Mouse (Mus musculus) ovary, postnatal 14 days (tissue): Measurements from ENCODE around the gene Fam104a.

Experiments used
- DNase-seq: peaks from one replicate; pipeline ENCODE4 v3.0.0; 2022; ENCODE audit warnings: low spot score

The Fam104a gene

DNA sequence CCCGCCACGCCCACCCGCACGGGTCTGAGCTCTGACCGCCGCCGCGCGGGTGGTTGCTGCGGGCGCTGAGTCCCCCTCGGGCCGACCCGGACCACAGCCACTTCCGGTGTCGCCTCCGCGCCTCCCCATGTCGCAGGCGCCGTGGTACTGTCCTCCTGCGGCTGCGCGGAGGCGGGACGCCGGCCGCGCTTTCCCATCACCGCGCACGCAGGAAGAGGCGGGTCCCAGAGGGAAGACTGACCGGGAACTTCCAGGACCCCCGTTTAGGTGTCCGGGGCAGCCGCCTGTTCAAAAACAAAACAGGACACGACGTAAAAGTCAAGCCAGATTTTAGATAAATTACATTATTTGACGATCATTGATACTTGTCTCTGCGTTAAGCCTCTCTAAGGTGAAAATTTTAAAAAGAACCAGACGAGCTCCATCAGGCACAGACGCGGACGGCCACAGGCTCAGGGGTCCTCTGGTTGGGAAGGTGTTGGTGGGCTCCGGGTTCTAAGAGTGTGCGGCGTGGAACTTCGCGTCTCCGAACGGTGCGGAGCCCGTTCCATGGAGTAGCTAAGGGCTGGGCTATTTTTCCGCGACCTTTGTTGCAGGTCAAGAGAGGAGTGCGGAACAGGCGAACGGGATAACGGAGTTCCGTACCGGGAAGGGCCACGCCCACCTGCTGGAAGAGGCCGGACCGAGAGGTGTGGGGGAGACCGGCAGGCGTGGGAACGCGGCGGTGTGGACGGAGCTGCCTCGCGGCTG lies at the start of gene Fam104a, which contains the start of gene D11Wsu47e:
TSS of gene Fam104a (minus strand) at position 199 of the 750 bp plus-strand sequence.
TSS of gene D11Wsu47e (plus strand) at position 456 of the 750 bp plus-strand sequence.
- DNase-seq: peak; percentile 94

DNA sequence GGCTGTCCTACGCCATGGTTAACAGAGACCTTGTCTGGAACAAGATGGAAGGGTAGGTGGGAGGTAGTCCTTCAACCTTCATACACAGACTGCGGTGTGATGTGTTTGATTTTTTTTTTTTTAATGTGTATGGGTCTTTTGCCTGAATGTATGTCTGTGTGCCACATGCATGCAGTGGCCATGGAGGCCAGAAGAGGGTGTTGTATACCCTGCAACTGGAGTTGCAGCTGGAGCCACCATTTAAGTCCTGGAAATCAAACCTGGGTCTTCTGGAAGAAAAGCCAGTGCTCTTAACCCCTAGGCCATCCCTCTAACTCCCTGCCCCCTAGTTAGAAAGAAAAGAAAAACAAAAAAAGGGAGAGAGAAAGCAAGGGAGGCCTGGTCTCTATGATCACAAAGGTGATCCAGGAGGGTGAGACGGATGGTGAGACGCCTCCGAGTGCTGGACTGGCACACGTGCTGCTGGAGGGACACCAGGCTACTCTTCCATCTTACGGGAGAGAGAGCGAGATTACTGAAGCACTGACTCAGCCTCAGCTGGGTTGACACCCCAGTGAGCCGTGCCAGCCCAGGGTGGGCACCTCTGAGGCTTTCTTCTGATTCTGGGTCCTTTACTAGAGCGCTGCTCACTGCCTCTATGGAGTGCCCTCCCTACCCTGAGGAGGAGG lies 48.1 kb upstream of the Fam104a start:
- no peak for DNase-seq

DNA sequence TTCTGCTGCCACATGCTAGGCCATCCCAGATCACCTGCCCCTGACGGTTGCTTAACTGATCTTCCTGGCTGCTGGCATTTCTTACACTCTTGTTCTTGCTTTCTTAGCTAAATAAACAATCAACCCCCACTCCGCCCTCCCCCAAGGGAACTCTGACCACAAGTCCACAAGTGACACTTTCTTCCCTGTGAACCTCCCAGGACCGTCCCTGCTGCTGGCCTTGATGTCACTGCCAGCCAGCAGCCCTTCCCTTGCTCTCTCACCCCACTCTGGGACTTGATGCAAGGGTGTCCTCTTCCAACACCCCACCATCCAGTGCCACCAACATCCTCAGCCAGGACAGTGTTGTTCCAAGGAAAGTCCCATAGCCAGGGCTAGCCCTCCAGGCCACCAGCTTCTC lies 46.9 kb upstream of the Fam104a start:
- no peak for DNase-seq

DNA sequence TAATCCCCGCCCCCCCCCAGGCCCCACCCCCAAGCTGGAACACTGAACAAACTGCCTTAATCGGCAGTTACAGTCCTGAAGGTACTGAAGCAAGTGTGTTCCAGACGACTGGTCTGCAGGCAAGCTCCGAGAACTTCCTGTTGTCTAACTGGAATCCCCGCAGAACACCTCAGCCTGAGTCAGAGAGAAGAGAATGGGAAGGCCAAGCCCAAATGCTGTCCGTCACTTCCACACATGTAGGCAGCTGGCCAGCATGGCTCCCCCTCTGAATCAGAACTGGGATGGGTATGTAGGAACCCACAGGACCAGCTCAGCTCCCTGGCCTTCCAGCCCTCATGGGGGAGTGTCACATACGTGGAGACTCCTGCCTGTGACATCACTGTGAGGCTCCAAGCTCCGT lies 46.0 kb upstream of the Fam104a start:
- DNase-seq: no peak

DNA sequence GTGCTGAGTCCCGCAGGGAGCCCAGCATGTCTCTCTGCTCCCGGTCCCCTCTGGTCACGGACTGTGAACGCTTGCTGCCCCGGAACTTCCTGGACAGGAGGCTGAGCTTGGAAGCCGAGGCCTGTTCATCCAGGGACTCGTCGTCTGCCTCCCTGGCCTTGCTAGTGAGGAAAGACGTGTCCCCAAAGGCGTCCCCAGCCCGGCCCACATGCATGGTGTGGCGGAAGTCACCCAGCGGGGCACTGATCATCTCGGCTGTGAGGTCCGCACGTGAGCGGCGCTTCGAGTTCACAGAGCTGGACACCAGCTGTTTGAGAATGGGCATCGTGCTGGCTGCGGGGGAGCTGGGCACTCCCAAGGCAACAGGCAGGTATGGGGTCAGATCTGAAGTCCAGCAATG lies 45.3 kb upstream of the Fam104a start:
- no peak for DNase-seq

DNA sequence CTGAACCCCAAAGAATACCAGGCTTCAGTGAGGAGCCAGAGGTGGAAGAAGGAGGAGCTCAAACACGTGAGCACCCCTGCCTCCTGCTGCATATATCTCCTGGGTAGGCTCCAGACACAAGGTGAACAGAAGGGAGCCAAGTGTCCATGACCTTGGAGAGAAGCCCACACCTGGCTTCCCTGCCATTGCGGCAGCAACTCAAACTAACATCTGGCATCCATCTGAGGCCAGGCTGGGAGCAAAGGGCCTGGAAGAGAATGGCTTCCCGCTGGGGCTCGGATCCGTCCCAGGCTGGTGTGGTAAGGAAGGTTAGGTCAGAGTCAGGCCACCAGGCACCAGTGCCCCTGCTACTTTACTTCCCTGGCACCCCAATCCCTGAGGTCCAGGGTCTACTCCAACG lies 44.0 kb upstream of the Fam104a start:
- DNase-seq: no peak

DNA sequence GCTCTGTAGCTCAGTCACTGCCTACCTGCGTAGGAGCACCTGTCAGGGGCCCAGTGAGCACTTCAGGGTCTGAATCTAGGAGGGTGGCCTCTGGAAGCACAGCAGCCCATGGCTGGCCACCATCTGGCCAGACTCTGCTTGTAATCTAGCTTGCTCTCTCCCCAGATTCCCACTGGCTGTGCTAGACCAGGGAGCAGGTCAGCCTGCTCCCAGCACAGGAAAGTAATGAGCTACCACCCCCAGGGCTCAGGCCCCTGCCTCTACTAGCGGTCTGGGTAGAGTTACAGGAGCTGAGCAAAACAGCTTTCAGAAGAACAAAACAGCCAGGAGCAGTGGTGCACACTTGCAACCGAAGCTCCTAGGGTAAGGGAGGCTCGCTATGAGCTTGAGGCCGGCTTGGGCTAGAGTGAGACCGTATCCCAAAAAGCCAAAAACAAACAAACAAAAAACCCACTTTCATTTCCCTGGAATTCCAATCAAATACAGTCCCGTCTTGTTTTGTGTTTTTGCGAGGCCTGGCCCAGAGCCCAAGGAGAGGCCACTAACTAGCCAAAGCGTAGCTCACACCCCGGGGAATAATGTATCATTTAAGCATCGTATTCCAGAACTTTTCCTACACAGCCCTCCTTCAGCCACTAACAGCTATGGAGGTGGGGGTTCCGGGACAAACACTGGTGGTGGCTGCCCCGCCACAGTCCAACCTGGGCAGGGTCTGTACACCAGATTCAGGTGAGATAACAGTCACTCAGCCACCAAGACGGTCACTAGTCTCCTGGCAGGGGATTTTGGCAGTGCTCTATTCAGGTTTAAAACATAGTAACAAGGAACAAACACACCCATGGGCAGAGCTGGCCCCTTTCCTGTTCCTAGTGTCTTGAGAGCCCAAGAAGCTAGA lies 43.3 kb upstream of the Fam104a start:
- DNase-seq: no peak

DNA sequence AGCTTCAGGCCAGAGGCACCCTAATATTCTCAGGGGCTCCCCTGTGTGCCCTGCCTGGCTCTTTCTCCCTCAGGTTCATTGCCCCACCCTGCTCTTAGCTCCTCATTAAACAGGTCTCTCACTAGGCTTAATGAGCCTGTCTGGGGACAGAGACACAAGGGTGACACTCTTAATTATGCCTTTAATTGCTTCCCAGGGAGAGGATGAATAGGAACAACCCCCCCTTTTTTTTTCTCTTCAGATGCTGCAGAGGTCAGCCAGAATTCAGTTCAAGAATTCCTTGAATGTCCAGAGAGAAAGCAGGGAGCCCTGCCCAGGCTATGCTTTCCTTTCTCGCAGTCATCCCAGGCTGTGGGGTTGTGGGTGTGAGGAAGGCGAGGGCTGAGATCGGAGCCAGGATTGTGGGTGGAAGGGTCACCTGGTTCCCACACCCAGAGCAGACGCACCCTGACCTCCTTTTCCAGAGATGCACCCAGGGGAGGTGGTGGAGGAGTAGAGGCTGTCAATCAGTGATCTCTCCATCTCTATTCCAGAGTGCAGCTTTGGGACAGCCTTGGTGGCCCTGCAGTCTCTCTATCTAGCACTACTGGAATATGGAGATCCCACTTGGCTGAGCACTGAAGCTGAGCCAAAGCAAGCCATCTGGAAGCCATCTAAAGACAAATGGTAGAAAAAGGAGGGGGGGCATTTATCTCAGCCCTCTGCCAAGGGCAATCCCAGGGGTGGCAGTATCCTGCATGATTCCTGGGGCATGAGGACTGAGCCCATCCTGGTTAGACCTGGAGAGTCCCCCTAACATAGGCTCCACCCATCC lies 41.5 kb upstream of the Fam104a start:
- DNase-seq: no peak

DNA sequence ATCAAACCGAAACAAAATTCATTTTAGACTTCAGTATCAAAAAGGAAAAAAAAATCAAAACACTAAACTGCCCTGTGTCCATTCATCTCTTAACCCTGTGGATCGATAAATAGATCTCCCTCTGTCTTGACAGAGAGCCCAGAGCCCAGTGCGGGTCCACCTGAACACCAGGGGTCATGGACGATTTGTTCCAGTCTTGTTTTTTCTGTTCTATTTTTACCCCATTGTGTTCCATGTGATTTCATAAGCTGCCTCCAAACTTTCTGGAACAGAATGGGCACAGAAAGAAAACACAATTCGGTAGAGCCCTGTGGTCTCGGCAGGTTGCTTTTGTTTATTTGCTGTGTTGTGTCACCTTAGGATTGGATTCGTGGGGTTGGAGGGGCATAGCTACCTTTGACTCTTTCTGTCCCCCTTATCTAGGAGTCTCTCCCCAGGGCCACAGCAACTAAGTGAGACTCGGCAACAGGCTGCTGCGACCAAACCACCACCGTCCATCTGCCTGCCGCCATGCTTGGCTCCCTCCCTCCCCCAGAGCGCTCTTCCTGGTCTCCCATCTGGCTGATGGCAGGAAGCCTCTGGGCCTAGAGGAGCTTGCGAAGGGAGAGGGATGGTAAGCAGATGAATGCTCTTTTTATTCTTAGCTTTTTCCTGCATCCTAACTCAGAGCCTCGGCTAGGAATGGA lies 38.6 kb upstream of the Fam104a start:
- no peak for DNase-seq

DNA sequence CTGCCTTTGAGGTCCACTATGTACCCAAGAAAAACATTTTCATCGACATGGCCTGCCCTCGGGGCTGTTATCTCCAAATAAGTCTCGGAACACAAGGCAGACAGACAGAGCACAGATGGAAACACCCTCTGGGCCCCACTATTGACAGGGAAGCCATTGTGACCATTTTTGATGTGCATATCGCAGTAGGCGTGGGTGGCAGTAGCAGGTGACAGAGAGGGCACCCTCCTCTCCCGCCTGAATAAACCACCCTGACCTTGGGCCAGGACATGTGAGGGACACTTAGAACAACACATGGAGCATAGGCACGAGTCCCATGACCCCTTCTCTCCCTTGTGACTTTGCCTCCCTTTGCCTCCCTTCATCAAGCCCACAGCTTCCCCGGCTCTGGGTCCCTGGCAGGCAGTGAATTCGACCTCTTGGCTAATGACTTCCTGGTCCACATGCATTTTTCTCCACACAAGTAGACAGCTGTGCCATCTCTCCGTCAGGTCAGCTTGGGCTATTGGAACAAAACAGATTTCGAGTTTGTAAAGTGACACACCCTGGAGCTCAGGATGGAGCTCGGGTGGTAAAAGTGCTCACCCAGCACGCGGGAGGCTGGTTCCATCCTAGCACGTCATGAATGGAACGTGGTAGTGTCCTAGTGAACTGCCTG lies 33.9 kb upstream of the Fam104a start:
- DNase-seq: no peak

DNA sequence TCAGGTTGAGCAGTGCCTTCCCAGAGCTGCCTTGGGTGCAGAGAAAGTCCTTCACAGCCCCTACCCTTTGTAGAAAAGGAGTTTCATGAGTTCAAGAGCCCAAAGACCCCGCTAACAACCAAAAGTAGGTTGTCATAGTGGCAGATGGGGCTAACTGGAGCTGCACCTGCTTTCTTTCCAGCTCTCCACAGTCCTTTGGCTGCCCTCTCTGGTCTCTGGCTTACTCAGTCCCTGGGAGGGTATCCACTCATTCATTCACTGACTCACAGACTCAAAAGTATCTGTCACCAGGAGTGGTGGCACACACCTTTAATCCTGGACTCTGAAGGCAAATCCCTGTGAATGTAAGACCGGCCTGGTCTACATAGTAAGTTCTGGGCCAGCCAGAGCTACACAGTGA lies 32.2 kb upstream of the Fam104a start:
- no peak for DNase-seq

DNA sequence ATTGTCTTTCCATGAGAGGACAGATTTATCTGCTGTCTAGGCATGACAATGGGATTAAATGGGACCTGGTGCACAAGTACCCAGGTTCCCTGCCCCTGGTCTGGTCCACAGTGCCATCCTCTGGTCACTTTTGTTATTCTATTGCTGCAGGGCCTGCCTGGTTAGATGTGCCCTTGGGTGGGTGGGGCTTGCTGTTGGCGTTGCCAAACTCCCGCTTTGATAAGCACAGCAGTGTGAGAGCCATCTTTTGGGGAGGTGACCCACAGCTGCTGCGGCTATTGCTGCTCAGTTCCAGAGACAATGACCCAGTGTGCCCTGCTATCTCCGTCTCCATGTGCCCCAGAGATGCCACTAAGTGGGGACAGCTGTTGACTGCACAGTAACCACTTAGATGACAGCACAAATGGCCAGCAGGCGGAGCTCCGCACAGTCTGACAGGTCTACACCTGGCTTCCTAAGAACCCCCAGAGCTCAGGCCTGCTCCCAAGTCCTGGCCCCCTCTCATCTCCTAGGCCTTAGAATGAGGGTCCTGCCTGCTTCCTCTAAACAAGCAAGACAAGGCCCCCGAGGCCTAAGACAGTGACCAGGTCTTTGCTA lies 31.2 kb upstream of the Fam104a start:
- no peak for DNase-seq

DNA sequence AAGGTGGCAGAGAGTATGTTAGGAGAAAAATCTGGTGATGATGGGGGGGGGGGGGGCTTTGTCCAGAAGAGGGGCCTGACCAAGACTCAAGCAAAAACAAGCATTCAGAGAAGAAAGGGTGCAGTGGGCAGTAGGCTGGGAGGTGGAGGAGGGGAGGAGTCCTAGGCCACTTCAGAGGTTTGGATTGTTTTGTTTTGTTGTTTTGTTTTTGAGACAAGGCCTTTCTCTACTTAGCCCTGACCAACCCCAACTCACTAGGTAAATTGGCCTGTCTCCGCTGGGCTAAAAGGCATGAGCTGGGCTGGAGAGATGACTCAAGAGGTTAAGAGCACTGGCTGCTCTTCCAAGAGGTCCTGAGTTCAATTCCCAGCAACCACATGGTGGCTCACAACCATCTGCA lies 27.1 kb upstream of the Fam104a start:
- no peak for DNase-seq

DNA sequence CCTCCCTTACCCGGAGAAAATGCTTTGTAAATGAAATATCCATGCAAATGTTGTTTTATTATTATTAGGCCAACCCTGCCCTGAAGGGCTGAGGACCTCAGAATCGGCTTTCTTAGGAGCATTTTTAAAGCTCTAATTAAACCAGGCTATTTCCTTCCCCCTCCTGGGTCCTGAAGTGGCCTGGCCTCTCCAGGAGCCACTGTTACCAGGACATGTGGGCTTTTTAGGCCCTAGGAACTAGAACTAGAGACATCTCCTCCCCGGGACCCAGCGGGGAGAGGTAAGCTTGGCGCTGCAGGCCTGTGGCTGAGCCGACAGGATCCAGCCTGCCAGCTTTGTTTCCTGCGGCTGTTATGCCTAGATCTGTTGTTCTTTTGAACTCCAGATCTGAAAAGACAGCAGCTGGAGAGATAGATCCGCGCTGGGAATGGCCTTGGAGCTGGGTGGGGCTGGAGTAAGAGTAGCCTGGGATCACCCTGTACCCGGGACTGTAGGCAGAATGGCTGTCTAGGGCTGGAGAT lies 26.4 kb upstream of the Fam104a start:
- no peak for DNase-seq

DNA sequence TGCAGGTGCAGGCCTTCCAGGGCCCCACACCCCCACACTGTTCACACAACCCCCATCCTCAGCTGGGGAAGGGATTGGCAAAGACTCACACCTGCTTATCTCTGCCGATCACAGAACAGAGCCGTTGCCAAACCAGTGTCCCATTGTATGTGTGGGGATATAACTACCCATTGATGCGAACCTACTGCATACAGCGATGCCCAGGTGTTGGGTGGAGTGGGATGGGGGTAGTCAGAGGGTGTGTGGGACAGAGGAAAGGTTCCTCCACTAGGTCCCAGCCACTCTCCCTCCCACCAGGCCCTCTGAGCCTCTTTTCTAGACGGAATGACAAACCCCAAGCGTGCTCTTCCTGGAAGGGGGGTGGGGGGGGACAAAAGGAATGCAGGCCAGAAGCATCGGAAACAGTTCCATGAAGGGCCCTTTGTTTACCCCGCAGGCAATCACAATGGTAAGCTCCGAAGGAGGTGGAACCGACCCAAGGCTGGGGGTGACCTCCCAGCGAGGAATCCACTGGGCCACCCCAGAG lies 25.8 kb upstream of the Fam104a start, which contains the start of gene Cpsf4l:
TSS of gene Cpsf4l (minus strand) at position 287 of the 526 bp plus-strand sequence.
- no peak for DNase-seq

DNA sequence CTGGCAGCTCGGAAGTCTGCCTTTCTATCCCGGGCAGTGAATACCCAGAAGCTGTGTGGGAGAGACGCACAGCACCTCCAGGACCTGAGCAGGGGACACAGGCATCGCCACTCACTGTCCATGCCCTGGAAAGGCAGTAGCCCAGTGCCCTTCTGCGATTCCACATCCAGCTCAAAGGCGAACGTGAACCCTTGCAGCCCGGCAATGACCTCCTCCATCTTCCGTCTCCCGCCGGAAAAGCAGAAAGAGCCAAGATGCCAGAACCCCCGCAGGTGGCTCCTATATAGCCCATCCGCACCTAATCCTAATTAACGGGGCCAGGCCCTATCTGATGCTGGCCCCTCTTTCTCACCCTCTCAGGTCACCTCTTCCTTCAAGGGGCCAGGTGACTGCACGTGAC lies 25.3 kb upstream of the Fam104a start:
- no peak for DNase-seq

DNA sequence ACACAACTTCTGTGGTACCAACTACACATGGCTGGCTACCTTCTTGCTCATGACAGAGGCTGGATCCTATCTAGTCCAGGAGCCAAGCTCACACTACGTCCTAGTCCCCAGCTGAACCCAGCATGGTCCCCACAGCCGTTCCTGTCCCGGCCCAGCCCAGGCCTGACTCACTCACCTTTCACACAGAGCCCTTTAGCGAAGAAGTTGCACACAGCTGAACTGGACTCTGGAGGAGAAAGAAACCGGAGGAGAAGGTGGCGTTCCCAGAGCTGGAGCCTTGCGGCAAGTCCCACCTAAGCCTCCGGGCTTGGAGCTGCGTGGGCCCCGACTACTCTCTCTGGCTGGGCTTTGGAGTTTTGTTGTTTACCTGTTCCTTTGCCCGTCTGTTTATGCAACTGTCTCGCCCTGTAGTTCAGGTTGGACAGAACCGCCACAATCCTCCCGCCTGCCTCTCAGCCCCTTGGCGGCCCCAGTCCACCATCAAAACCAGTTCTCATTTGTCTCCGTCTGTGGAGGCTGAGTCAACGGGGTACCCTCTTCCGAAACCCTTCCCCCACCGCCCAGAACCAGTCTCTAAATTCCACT lies 24.8 kb upstream of the Fam104a start:
- DNase-seq: no peak

DNA sequence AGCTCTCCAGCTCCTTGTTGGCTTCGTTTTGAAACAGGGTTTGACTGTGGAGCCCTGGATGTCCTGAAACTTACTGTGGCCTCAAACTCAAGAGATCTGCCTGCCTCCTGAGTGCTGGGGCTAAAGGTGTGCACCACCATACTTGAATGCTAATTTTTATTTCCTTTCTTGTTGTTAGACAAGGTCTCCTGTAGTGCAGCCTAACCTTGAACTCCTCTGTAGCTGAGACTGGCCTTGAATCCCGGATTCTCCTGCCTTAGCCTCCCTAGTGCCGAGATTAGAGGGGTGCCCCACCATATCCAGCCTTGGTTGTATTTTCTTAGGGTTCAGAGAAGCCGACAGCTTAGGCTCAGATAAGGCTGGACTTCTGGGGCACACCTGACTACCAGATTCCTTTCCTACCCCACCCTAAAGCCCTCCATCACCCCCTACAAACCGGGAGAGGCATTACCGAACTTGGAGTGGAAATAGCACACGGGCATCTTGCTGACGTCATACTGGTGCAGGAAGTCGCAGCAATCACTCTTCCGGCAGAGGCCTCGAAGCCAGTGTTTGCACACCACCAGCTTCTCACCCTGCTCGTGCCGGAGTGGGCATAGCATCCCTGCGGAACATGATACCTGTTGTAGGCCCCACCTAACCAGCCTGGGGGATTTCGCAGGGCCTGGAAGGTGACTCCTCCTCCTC lies 22.2 kb upstream of the Fam104a start:
- no peak for DNase-seq

DNA sequence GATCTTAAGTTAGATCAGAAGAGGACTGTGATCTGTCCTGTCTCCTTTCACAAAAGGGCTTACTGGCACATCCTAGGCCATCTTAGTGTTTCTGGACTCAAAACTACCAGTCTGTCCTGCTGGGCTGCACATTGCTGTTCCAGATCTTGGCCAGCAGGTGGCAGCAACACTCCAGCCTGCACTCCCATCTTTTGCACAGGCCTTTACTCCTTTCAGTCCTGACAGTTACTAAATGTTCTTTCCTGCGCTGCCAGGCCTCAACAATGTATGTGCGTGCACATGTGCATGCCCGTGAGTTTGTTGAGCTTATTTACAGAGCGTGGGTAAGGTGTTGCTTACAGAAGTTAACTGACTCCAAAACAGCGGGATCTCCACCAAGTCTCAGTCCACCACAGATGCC lies 19.8 kb upstream of the Fam104a start:
- DNase-seq: peak; percentile 79
